In the genomic region with DNA sequence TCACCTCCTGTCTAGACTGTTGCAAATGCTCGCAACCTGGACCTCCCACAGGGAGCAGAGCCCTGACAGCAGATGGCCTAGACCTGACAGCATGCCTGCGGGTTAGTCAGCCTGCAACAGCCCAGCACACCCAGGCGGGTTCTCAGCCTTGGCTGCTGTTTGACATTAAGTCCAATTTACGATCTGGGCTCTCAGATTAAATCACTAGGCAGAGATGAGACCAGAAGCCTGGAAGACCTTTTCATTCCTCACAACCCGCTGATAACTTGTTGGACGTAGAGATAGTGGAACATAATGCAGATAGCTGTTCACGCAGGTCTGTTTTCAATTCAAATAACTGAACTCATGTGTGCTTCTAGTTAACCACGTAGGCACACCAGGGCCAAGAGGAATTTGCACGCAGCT, we compare ENCODE assay signal across 11 mouse cellular contexts.
DNase-seq lines count a peak whose midpoint lies in the region; ATAC-seq and TF ChIP-seq lines count a peak whose summit lies in the region.
"Had no signal": no experiment of that assay in that cellular context is flagged by ENCODE, and none has a peak within 500 bp of the region (broad histone marks: within the 10 kb centered on the region; RNA-seq: fewer than 3 reads in every experiment).

No protein-coding gene starts in this region.

- no peak for ATAC-seq in midbrain, postnatal 0 days (ENCODE audit: low FRiP score)
- no peak for ATAC-seq in midbrain, embryonic 13.5 days
- ATAC-seq in kidney, postnatal 0 days (replicated peaks; ENCODE audit: low FRiP score, low read depth) = no peak
- ATAC-seq in activated CD4-positive, CD25-positive, alpha-beta regulatory T cell, adult 4 months = no peak

- H3K27ac ChIP-seq in midbrain, postnatal 0 days (ENCODE audit: low read depth, low read length) = no peak overlapping the region
- no peak overlapping the region for H3K27ac ChIP-seq in midbrain, embryonic 13.5 days
- H3K27ac ChIP-seq in kidney, postnatal 0 days = no peak overlapping the region
- H3K27ac ChIP-seq: liver, embryonic 14.5 days had no signal

- peak; percentile 28 for DNase-seq in midbrain, postnatal 0 days (ENCODE audit: low spot score)
- DNase-seq in embryo, embryonic 10 days (ENCODE audit: low spot score) = peak; percentile 68
- peak; percentile 43 for DNase-seq in kidney, postnatal 0 days (ENCODE audit: low spot score)
- peak; percentile 40 for DNase-seq in skeletal muscle tissue, adult 2 months (ENCODE audit: low read depth, low spot score)
- no peak for DNase-seq in layer of hippocampus, adult 8-10 months (ENCODE audit: low spot score in 2 of 2)
- DNase-seq in thymus, postnatal 4 days = no peak

- no peaks in the 10 kb centered on the region for H3K27me3 ChIP-seq in midbrain, postnatal 0 days (ENCODE audit: insufficient read depth, low read length)
- no peaks in the 10 kb centered on the region for H3K27me3 ChIP-seq in midbrain, embryonic 13.5 days
- no peaks in the 10 kb centered on the region for H3K27me3 ChIP-seq in kidney, postnatal 0 days (ENCODE audit: insufficient read depth, low read length)

- no peaks in the 10 kb centered on the region for H3K36me3 ChIP-seq in midbrain, postnatal 0 days (ENCODE audit: insufficient read depth, low read length)
- no peaks in the 10 kb centered on the region for H3K36me3 ChIP-seq in midbrain, embryonic 13.5 days
- no peaks in the 10 kb centered on the region for H3K36me3 ChIP-seq in kidney, postnatal 0 days (ENCODE audit: insufficient read depth, low read length)
- H3K36me3 ChIP-seq: G1E had no signal

- H3K9ac ChIP-seq in midbrain, postnatal 0 days (replicated peaks; ENCODE audit: low read length, poor library complexity, severe bottlenecking) = no peak overlapping the region
- H3K9ac ChIP-seq in midbrain, embryonic 13.5 days (replicated peaks) = no peak overlapping the region
- no peak overlapping the region for H3K9ac ChIP-seq in kidney, postnatal 0 days (ENCODE audit: low read depth, low read length)
- H3K9ac ChIP-seq: liver, embryonic 14.5 days had no signal

- no peaks in the 10 kb centered on the region for H3K9me3 ChIP-seq in midbrain, postnatal 0 days (ENCODE audit: low read length)
- H3K9me3 ChIP-seq in midbrain, embryonic 13.5 days = no peaks in the 10 kb centered on the region
- H3K9me3 ChIP-seq in kidney, postnatal 0 days (replicated peaks; ENCODE audit: low read length) = no peaks in the 10 kb centered on the region
- H3K9me3 ChIP-seq: G1E had no signal

- H3K4me2 ChIP-seq in midbrain, postnatal 0 days (ENCODE audit: low read depth, low read length, poor library complexity, severe bottlenecking) = no peak overlapping the region
- no peak overlapping the region for H3K4me2 ChIP-seq in midbrain, embryonic 13.5 days (replicated peaks)
- H3K4me2 ChIP-seq in kidney, postnatal 0 days (ENCODE audit: low read length) = no peak overlapping the region

- no peak for TF ChIP-seq CTCF in midbrain, postnatal 0 days (IDR thresholded peaks at IDR 0.05)
- TF ChIP-seq CTCF in kidney, postnatal 0 days (IDR thresholded peaks at IDR 0.05; ENCODE audit: low read depth) = no peak

- H3K4me3 ChIP-seq in midbrain, postnatal 0 days (ENCODE audit: low read depth, low read length) = no peak overlapping the region
- H3K4me3 ChIP-seq in midbrain, embryonic 13.5 days (replicated peaks) = no peak overlapping the region
- H3K4me3 ChIP-seq in kidney, postnatal 0 days (replicated peaks; ENCODE audit: low read depth, low read length) = no peak overlapping the region
- H3K4me3 ChIP-seq: erythroblast, embryonic 14.5 days had no signal

- H3K4me1 ChIP-seq in midbrain, postnatal 0 days (ENCODE audit: insufficient read depth, low read length) = no peaks in the 10 kb centered on the region
- H3K4me1 ChIP-seq in midbrain, embryonic 13.5 days (replicated peaks) = no peaks in the 10 kb centered on the region
- H3K4me1 ChIP-seq in kidney, postnatal 0 days (replicated peaks; ENCODE audit: insufficient read depth, low read length) = no peaks in the 10 kb centered on the region

- WGBS in midbrain, postnatal 0 days = 71% methylated on average over 9 of the region's 9 CpGs
- 70% methylated on average over 9 of the region's 9 CpGs for WGBS in midbrain, embryonic 13.5 days
- 37% methylated on average over 9 of the region's 9 CpGs for WGBS in kidney, postnatal 0 days

Comparison
In these comparisons a context has a peak if more than half of its experiments do, and no peak if none do; other contexts are left out.
1. DNase-seq: peak in midbrain, postnatal 0 days (single experiment), embryo, embryonic 10 days (single experiment), kidney, postnatal 0 days (single experiment) and skeletal muscle tissue, adult 2 months (single experiment); none in layer of hippocampus, adult 8-10 months (0 of 2) and thymus, postnatal 4 days (single experiment).